Mouse (Mus musculus) heart, postnatal 36 days (tissue): ENCODE measurements around the gene Psme4. TPM values are rescaled to one million over a fixed set of nuclear protein-coding genes. Genes with fewer than 3 reads are reported as not detected.
"Not testable (repeated sequence)": the region's sequence is repeated elsewhere in the genome, so short reads cannot be mapped to it uniquely, and the experiment has no call there.

Experiments used
- DNase-seq, 2 experiments: peaks; one replicate each; pipeline ENCODE4 v3.0.0; 2021 to 2022
- intact Hi-C: fragments of 180-260 bp; cut with DNase I; formaldehyde crosslinking; loops from one replicate; pipeline ENCODE4 v1.15.1; 2025
- total RNA-seq, 2 experiments: library from RNA; stranded (reverse); gene quantifications; 2 replicates each; pipeline ENCODE4 v1.2.3; 2021

Psme4 gene
- 100 to 1,000 TPM; 215 to 267 TPM for total RNA-seq

- intact Hi-C loops: loop anchor here (5.0 to 10.0 kb wide), 2 partner anchors 527 to 744 kb away; partner anchors contain the start of gene Eml6
Measured at GRCm38 (mm10) chr11:30771267-30771903, at the start of gene Psme4. TSS of gene Psme4 (plus strand) at chr11:30771726.

GRCm38 (mm10) chr11:30723438-30723837 is 48.1 kb upstream of the Psme4 start:
- intact Hi-C loops: no loop called here
- DNase-seq: no peak

More at GRCm38 (mm10) chr11:30771267-30771903, at the start of gene Psme4:
- peak; percentile 96 for DNase-seq

- intact Hi-C loops: loop anchor here (2.0 kb wide), 1 partner anchor 20 kb away; no protein-coding TSS in a partner anchor
- DNase-seq: no peak
Measured at GRCm38 (mm10) chr11:30730721-30731120, 40.8 kb upstream of the Psme4 start.

- DNase-seq: no peak
- intact Hi-C loops: no loop called here
Measured at GRCm38 (mm10) chr11:30733376-30733775, 38.1 kb upstream of the Psme4 start.

GRCm38 (mm10) chr11:30743991-30744390 is 27.5 kb upstream of the Psme4 start:
- intact Hi-C loops: no loop called here
- DNase-seq: no peak

- no peak for DNase-seq
- intact Hi-C loops: no loop called here
Measured at GRCm38 (mm10) chr11:30748938-30749337, 22.6 kb upstream of the Psme4 start.

- intact Hi-C loops: no loop called here
- DNase-seq: no peak
Measured at GRCm38 (mm10) chr11:30749587-30749986, 21.9 kb upstream of the Psme4 start.

GRCm38 (mm10) chr11:30750039-30750823 is 21.3 kb upstream of the Psme4 start:
- no peak for DNase-seq
- intact Hi-C loops: loop anchor here (2.0 kb wide), 1 partner anchor 19 kb away; no protein-coding TSS in a partner anchor

- no peak for DNase-seq
- intact Hi-C loops: no loop called here
Measured at GRCm38 (mm10) chr11:30752956-30753355, 18.6 kb upstream of the Psme4 start.

GRCm38 (mm10) chr11:30754486-30754854 is 17.1 kb upstream of the Psme4 start:
- intact Hi-C loops: loop anchor here (2.0 kb wide), 1 partner anchor 76 kb away; no protein-coding TSS in a partner anchor
- not testable (repeated sequence) for DNase-seq

- peak; percentile 27 to 52 for DNase-seq
Measured at GRCm38 (mm10) chr11:30754855-30755530, 16.5 kb upstream of the Psme4 start.

GRCm38 (mm10) chr11:30761381-30761780 is 10.1 kb upstream of the Psme4 start:
- intact Hi-C loops: no loop called here
- no peak for DNase-seq

More at GRCm38 (mm10) chr11:30754855-30755530, 16.5 kb upstream of the Psme4 start:
- intact Hi-C loops: loop anchor here (2.0 kb wide), 1 partner anchor 76 kb away; no protein-coding TSS in a partner anchor

- DNase-seq: no peak
- intact Hi-C loops: no loop called here
Measured at GRCm38 (mm10) chr11:30761891-30762290, 9.6 kb upstream of the Psme4 start.

GRCm38 (mm10) chr11:30765076-30765475 is 6.5 kb upstream of the Psme4 start:
- no peak for DNase-seq
- intact Hi-C loops: no loop called here

- no peak for DNase-seq
- intact Hi-C loops: loop anchor here (5.0 to 10.0 kb wide), 2 partner anchors 526 to 744 kb away; partner anchors contain the start of gene Eml6
Measured at GRCm38 (mm10) chr11:30770817-30771216, 709 bp upstream of the Psme4 start.

GRCm38 (mm10) chr11:30771904-30772581 is 517 bp downstream of the Psme4 start:
- intact Hi-C loops: loop anchor here (2.0 to 10.0 kb wide), 3 partner anchors 27 to 745 kb away; partner anchors contain the start of gene Eml6
- peak; percentile 46 to 68 for DNase-seq

- no peak for DNase-seq
Measured at GRCm38 (mm10) chr11:30772777-30773417, 1.4 kb downstream of the Psme4 start.

GRCm38 (mm10) chr11:30774638-30775037 is 3.1 kb downstream of the Psme4 start:
- intact Hi-C loops: loop anchor here (5.0 to 10.0 kb wide), 2 partner anchors 530 to 747 kb away; partner anchors contain the start of gene Eml6
- DNase-seq: no peak

More at GRCm38 (mm10) chr11:30772777-30773417, 1.4 kb downstream of the Psme4 start:
- intact Hi-C loops: loop anchor here (2.0 to 10.0 kb wide), 3 partner anchors 26 to 746 kb away; partner anchors contain the start of gene Eml6

GRCm38 (mm10) chr11:30777498-30777897 is 6.0 kb downstream of the Psme4 start:
- intact Hi-C loops: loop anchor here (10.0 kb wide), 1 partner anchor 533 kb away; no protein-coding TSS in a partner anchor
- DNase-seq: no peak
